Mouse (Mus musculus) inflammation-experienced regulatory T-cells, adult 16 weeks (primary cell): ENCODE results near the gene Zfp382. TPM values are rescaled to one million over a fixed set of nuclear protein-coding genes. Genes with fewer than 3 reads are reported as not detected.

ENCODE experiments used
- polyA plus RNA-seq: library from polyadenylated mRNA; unstranded; fragments of 100-300 nt; shearing (Covaris generic); gene quantifications from one replicate; pipeline ENCODE4 v1.2.1, GENCODE M21; 2017

Zfp382 gene
- polyA plus RNA-seq = 22.3 TPM

DNA sequence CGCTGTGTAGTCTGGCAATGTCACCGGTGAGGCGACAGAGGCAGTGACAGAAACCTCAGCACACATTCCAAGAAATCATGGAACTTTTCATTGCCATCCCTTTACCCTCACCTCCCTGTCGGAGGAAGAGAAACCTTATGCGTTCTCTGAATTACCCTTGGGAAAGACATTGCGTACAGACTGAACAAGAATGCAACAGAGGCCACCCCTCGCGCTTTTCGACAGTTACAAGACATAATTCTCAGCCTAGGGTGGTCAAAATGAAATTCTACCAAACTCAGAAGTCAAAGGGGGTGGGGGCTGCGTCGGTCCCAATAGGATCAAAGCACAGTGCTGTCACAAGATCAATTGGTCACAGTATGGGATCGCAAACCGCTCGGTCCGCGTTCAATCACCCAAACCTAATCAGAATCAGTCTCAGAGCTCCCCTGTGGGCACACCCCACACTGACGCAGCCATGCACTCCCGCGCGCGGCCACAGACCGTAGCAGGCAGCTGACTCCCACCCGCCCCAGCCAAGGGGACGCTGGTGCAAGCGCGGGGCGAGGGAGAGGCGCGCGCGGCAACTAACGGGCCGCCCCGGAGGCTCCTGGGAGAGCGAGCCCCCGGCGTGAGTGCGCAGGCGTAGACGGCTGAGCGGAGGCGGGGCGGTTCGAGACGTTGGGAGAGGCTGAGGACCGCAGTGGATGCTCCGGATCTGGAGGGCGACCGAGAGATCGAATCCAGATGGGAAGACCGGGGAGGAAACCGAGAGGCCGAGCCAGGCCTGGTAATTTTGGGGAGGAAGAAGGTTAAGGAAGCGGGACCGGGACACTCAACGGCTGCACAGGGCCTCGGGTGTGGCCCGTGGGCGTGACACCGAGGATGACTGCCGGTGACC lies at the start of gene Zfp382:
Gene Zfp382, plus strand, starts transcription at position 635 of the 880 bp plus-strand sequence.

DNA sequence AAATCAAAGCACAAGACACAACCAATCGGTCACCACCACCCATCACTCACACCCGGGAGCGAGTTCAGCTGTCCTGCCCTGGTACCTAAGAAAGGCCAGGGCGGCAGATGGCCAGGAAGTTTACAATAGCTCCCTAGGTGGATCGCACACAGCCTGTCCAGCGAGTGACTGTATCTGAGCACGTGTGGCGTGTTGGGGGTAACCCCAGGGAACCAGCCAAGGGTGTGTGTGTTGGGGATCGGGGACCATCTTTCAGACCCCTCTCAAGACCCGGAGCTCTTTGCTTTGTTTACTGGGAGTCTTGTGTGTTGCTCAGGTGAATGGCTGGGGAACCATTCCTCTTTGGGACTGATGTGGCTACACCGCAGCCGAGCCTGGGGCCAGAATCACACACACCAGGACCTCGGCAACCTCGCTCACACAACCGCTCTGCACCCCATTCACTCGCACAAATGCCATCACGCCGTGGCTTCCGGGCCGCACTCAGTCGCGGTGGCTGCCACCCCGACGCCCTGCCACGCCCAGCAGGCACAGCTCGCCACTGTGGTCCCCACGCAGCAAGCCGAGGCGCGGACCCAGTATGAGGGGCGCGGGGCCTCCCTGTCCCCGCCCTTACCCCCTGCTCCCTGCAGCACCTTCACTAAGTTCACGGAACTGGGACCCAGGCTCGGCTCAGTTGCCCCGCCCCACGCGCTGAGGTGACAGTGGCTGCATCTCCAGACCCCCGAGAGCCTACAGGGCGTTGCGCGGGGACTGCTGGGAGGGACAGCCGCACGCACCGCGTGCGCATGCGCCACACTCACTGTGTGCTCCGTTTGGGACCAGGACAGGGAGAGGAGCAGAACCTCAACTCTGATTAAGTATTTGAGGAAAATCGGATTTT lies 49.4 kb upstream of the Zfp382 start, which contains the start of gene Zfp82:
Gene Zfp82, minus strand, starts transcription at position 755 of the 883 bp plus-strand sequence.

DNA sequence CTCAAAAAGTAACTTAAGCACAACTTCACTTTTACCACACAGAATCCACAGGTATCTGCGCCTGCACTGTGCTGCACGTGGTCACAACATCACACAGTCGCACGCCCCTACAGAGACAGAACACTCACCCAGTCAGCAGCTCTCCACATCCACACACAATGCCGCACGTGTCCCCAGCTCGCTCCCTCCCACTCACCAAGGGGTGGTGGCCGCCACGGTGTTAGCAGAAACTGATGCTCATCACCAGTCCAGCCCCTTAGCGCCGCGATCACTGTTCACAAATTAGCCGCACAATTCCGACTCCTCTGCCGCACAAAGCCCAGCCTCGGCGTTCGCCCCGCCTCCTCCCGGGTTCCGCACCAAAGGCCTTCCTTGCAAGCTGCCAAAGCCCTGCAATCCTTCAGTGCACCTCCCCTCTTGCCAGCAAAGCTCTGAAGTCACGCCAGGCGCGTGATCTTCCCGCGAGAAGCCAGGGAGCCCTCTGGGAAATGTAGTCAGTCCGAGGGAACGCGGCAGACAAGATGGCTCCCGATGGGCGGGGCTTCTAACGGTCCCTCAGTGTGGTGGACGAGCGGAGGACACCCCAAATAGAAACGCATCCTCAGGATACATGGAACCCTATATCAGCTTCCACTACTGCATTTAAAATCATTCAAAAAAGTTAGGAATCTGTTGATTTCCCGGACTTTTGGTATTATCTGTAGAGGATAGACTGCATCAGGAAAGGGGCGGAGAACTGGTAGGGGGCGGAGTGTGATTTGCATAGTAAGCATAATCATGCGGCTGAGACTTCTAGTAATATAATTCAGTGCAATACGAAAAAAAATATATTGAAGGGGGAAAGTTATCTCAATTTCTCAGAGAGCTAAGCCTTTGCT lies 31.4 kb upstream of the Zfp382 start, which contains the start of the genes Gm26920 and Zfp566:
Gene Gm26920, minus strand, starts transcription at position 319 of the 878 bp plus-strand sequence.
Gene Zfp566, minus strand, starts transcription at position 436 of the 878 bp plus-strand sequence.

DNA sequence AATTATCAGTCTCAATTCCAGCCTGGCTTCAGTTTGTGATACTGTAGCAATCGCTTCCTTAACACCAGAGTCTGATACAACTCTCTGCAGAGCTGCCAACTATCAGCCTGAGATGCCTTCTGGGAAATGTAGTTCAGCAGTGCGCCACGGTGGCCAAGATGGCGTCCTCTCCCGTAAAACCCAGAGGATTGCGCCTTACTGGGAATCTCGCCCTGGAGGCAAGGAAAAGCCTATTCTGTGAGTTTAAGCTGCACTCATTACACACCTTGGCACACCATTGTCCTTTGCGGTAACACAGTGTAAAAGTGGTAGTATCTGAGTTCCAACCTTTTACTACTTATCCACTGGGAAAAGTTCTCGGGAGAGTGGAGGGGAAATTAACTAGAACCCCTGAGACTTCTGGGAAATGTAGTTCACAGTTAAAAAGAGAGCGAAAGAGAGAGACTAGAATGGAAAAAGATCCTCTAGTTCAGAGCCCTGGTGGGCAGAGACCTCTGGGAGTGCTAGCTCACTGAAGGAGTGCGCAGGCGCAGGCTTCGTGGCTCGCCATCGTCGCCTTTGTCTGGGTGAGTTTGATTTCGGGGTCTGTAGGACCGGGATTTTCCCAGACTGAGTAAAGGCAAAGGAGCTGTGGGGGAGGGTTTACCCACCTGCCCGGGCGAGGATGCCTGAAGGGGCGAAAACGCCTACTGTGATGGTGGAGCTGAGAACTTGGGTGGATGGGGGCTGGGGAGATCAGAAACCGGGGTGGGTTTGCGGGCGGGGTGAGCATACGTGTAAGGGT lies 26.9 kb upstream of the Zfp382 start, which contains the start of gene Zfp260:
Gene Zfp260, plus strand, starts transcription at position 132 of the 784 bp plus-strand sequence.

DNA sequence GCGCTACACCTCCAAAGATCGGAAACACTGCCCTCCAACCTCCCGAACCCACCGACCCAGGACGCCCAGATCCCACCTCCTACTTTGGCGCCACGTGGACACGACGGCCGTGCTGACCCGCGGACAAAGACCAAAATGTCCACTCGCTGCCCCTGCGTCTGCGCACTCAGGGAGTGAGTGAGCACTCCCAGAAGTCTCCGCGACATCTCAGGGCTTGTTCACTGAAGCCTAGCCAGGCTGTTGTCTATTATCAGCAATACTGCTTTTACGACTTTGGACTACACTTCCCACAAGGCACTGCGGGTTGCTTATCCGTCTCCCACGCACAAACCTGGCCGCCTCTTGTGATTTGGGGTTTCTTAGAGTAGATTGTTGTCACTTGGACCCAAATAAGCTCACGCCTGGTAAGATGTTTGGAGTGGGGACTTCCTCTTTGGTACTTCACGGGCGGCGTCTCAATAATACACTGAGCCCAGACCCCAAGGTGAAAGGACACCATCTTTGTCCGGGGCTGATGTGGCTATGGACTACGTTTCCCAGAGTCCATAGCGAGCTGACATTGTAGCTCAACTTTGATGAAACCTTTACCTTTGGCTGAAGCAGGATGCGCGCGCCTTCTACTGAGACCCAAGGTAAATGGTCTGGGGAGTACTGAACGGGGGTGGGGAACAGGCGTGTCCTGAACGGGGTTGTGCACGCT lies 48.0 kb downstream of the Zfp382 start, which contains the start of gene Zfp146:
Gene Zfp146, minus strand, starts transcription at position 168 of the 700 bp plus-strand sequence.

DNA sequence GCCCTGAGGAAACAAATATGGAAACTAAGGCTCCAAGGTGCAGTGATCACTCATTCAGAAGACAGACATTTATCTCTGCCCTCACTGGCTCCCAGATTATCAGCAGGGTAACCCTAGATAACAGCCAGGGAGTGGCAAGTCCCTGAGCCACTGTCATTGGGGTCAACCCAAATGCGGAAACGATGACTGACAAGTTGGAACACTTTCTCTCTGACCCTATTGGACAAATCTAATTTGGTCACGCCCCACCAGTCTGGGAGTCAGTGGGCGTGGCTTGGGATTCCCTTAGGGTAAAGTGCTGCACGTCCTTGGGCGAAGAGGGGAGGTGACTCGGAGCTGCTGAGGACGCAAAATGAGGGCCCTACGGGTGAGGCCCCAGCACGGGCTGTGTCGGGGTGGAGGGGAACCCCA lies 62.1 kb downstream of the Zfp382 start, which contains the start of gene Cox7a1:
Gene Cox7a1, plus strand, starts transcription at position 266 of the 411 bp plus-strand sequence.

Other genes starting within 250 kb of the Zfp382 start
- gene Zfp27, start 215.4 kb upstream of the Zfp382 start, polyA plus RNA-seq = 7.9 TPM
- gene Zfp383, start 213.7 kb upstream of the Zfp382 start, polyA plus RNA-seq = 0.91 TPM
- 11.4 TPM for gene Zfp74, start 167.9 kb upstream of the Zfp382 start, polyA plus RNA-seq
- gene Zfp568, start 138.0 kb upstream of the Zfp382 start, polyA plus RNA-seq = 6.7 TPM
- gene Zfp14, start 70.6 kb upstream of the Zfp382 start, polyA plus RNA-seq = 8.0 TPM
- 16.4 TPM for gene Zfp82, start 49.0 kb upstream of the Zfp382 start, polyA plus RNA-seq
- 1.2 TPM for gene Gm26920, start 31.5 kb upstream of the Zfp382 start, polyA plus RNA-seq
- gene Zfp566, start 31.4 kb upstream of the Zfp382 start, polyA plus RNA-seq = 11.9 TPM
- 111 TPM for gene Zfp260, start 27.2 kb upstream of the Zfp382 start, polyA plus RNA-seq
- 35.9 TPM for gene Zfp146, start 47.8 kb downstream of the Zfp382 start, polyA plus RNA-seq
- 1.4 TPM for gene Cox7a1, start 62.2 kb downstream of the Zfp382 start, polyA plus RNA-seq
- gene Capns1, start 76.9 kb downstream of the Zfp382 start, polyA plus RNA-seq = 70.0 TPM
- 55.8 TPM for gene Polr2i, start 110.0 kb downstream of the Zfp382 start, polyA plus RNA-seq
- 123 TPM for gene Tbcb, start 110.3 kb downstream of the Zfp382 start, polyA plus RNA-seq
- gene Ovol3, start 113.8 kb downstream of the Zfp382 start, polyA plus RNA-seq = not detected
- gene Thap8, start 158.2 kb downstream of the Zfp382 start, polyA plus RNA-seq = 0.66 TPM
- 7.5 TPM for gene Wdr62, start 158.5 kb downstream of the Zfp382 start, polyA plus RNA-seq
- 9.6 TPM for gene Clip3, start 169.8 kb downstream of the Zfp382 start, polyA plus RNA-seq
- gene Alkbh6, start 186.8 kb downstream of the Zfp382 start, polyA plus RNA-seq = 178 TPM
- 18.4 TPM for gene Syne4, start 192.9 kb downstream of the Zfp382 start, polyA plus RNA-seq
- not detected for gene E130208F15Rik, start 199.8 kb downstream of the Zfp382 start, polyA plus RNA-seq
- 11.3 TPM for gene Sdhaf1, start 202.0 kb downstream of the Zfp382 start, polyA plus RNA-seq
- gene Lrfn3, start 240.8 kb downstream of the Zfp382 start, polyA plus RNA-seq = not detected